Mouse (Mus musculus): ENCODE measurements around the gene Nlgn1. TPM values are rescaled to one million over a fixed set of nuclear protein-coding genes. Genes with fewer than 3 reads are reported as not detected.

Gene Nlgn1
- total RNA-seq, 2 experiments from 2014 or later: not detected

- no peak for ATAC-seq (replicated peaks; ENCODE audit: poor library complexity)
These were observed 236.7 kb downstream of the Nlgn1 start for GRCm38 (mm10) chr3:26095551-26095950.

- ATAC-seq (replicated peaks; ENCODE audit: poor library complexity): no peak
These were observed 262.9 kb downstream of the Nlgn1 start for GRCm38 (mm10) chr3:26069366-26069765.

GRCm38 (mm10) chr3:26050769-26051168, 281.5 kb downstream of the Nlgn1 start:
- ATAC-seq (replicated peaks; ENCODE audit: poor library complexity): no peak

- ATAC-seq (replicated peaks; ENCODE audit: poor library complexity): no peak
These were observed 289.3 kb downstream of the Nlgn1 start for GRCm38 (mm10) chr3:26042966-26043365.

DNA sequence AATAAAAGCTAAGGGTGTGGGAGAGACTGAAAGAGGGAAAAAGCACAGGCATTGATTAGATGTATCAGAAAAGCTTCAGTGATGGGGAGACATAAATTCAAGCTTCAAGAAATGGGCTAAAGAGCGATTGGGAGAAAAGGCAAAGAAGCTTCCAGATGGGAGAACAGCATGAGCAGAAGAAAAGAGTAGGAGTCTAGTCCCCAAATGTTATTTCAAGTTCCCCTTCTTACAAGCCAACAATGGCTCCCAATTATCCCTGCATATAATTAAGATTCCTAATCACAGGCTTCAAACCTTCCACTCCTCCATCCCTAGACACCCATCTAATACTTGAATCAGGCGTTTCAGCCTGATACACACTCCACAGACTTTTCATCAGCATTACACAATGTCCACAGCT, 292.6 kb downstream of the Nlgn1 start:
- no peak for ATAC-seq (replicated peaks; ENCODE audit: poor library complexity)

DNA sequence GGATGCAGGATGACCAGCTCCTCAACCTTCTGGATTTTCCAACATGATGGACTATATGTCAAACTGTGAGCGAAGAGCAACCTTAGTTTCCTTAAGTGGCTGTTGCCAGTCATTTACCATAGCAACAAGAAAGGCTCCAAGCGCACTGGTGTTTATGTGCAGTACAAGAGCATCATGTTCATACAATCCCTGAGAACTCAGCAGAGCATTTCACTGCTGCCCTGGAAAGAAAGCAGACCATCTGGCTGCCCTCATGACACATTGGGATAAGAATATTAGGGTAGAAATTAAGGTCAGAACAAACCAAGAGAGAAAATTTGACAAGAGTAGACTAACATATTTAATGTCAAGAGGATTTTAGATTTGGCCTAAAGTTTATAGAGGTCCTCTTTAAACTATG, 306.2 kb downstream of the Nlgn1 start:
- ATAC-seq (replicated peaks; ENCODE audit: poor library complexity): no peak

DNA sequence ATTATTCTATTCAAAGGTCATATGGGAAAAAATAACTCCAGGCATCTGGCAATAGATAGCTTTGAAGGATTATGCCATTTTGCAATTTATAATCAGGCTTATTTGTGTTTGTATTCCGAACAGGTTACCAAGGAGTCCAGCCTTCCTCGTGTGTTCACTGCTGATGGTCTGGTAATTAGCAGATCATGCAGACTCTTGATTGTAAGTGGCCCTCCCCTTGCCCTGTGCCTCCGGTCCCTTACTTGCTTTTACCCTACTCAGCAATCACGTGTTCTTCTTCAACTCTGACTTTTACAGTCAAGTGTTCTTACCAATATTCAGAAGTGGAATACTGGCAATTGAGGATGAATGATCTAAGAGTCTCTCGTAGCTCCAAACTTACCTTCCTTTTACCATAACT, 309.0 kb downstream of the Nlgn1 start:
- no peak for ATAC-seq (replicated peaks; ENCODE audit: poor library complexity)

- no peak for ATAC-seq (replicated peaks; ENCODE audit: poor library complexity)
These were observed 310.6 kb downstream of the Nlgn1 start for GRCm38 (mm10) chr3:26021632-26022184.

DNA sequence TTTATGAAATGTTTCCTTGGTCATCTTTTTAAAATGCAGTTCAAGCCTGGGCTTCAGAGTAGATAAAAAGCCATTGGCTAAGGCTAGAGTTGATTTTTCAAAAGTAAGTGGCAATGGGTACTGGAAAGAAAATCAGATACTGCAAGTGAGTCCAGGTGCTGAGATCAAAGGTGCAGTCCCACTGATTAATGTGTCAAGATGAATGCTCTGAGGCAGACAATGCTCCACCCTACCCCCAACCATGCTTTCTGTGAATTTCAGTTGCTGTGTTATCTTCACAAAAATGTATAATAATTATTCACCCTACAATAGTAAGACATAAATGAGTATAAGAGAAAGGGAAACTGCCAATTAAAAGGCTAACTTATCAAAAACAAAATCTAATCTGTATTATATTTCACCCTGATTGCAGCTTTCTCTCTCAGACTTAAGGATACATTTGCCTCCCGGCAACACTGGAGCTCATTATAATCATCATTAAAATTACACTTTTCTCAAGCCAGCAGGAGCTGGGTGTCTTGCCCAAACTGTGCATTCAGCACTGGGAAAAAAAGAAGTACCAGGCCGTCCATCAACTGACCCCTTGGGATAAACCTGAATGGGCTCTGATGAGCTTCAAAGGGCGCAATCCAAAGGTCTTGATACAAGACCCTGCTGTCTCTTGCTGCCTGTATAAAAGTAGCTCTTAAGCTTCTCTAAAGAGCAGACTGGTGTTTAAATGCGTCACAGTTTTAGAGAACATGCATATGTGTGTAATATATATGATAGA, 320.8 kb downstream of the Nlgn1 start:
- ATAC-seq (replicated peaks; ENCODE audit: poor library complexity): no peak

- no peak for ATAC-seq (replicated peaks; ENCODE audit: poor library complexity)
These were observed 329.2 kb downstream of the Nlgn1 start for GRCm38 (mm10) chr3:26002863-26003608.

GRCm38 (mm10) chr3:26002367-26002766, 329.9 kb downstream of the Nlgn1 start:
- ATAC-seq (replicated peaks; ENCODE audit: poor library complexity): no peak

- no peak for ATAC-seq (replicated peaks; ENCODE audit: poor library complexity)
These were observed 364.7 kb downstream of the Nlgn1 start for GRCm38 (mm10) chr3:25967546-25967945.

- no peak for ATAC-seq (replicated peaks; ENCODE audit: poor library complexity)
These were observed 368.0 kb downstream of the Nlgn1 start for GRCm38 (mm10) chr3:25964237-25964636.

DNA sequence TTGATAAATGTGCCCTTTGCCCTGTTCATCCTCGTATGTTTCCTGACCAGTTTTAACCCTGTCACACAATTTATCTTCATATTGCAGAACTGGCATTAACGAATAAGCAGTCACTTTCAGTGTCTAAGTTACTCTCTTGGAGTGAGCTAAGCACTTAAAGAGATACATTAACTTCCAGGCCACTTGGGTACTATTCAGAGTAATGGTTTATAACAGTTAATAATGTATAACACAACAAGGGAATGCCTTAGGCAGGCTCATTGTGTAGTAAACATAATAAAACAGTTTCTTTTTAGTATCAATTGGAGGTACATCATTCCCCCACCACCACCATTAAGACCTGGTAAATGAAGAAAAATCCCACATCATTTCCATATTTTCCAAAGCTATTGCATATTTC, 368.7 kb downstream of the Nlgn1 start:
- ATAC-seq (replicated peaks; ENCODE audit: poor library complexity): no peak

- ATAC-seq (replicated peaks; ENCODE audit: poor library complexity): no peak
These were observed 415.7 kb downstream of the Nlgn1 start for GRCm38 (mm10) chr3:25916535-25916934.

DNA sequence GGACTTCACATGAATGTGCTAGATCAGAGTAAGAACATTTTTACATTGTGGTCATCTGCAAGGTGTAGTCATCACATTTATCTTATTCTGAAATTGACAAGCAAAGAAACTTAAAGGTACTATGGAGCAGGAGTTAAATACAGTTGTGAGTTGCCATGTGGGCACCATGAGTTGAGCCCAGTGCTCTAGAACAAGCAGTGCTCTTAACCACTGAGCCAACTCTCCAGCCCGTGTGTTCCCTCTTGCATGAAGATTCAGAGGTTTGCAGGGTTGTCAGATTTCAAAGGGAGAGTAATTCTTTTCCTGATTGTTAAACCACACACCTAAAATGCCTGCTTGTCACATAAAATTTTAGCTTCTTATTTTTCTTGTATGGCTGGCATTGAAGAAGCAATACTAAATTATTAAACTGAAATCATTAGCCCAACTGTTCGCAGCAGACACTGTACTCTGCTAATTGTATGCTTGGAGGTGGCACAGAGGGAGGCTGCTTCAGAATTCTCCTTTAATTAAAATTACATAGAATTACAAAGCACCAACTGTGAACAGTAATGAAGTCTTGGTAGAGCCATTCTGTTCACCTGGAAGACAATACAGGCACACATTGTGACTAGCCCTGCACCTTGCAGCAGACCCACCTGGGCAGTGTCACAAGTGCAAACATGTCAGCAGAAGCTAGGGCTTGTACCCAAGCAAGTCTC, 417.7 kb downstream of the Nlgn1 start:
- ATAC-seq (replicated peaks; ENCODE audit: poor library complexity): no peak

GRCm38 (mm10) chr3:25903140-25903809, 429.0 kb downstream of the Nlgn1 start:
- no peak for ATAC-seq (replicated peaks; ENCODE audit: poor library complexity)

- no peak for ATAC-seq (replicated peaks; ENCODE audit: poor library complexity)
These were observed 434.8 kb downstream of the Nlgn1 start for GRCm38 (mm10) chr3:25897456-25897855.

GRCm38 (mm10) chr3:25884797-25885196, 447.5 kb downstream of the Nlgn1 start:
- ATAC-seq (replicated peaks; ENCODE audit: poor library complexity): no peak

DNA sequence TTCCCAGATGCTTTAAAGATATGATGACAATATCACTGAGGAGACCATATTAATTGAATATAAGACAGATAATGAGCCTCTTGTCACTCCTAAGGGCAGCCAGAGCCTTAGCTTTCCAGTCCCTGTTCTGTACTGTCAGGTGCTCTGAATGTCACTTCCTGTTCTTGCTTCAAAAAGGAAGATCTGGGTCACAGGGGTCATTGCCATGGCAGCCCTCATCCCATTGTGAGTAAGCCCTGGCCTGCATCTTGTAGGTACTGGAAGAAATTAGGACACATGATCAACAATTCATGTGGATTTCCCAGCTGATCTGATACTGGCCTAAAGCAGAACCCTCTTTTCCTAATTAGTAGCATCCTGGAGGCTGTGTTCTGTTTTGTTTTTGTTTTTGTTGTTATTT, 463.1 kb downstream of the Nlgn1 start:
- no peak for ATAC-seq (replicated peaks; ENCODE audit: poor library complexity)

- ATAC-seq (replicated peaks; ENCODE audit: poor library complexity): no peak
These were observed 473.9 kb downstream of the Nlgn1 start for GRCm38 (mm10) chr3:25858384-25858783.
